Mouse (Mus musculus): ENCODE results near the gene Krtap9-5.

GRCm38 (mm10) chr11:99983442-99983841, 35.2 kb downstream of the Krtap9-5 start:
- no peak for TF ChIP-seq CTCF (IDR thresholded peaks at IDR 0.05; ENCODE audit: borderline replicate concordance, control insufficient read depth, extremely low read depth, insufficient read depth, low read length, poor library complexity)
- no peak for TF ChIP-seq POLR2A (IDR thresholded peaks at IDR 0.05; ENCODE audit: control insufficient read depth, extremely low read depth, insufficient read depth, low read length, poor library complexity)

All from thymus, adult 2 months (tissue).